Mouse (Mus musculus): ENCODE data around the gene Plaa. TPM values are rescaled to one million over a fixed set of nuclear protein-coding genes. Genes with fewer than 3 reads are reported as not detected.

Gene Plaa
- 10 to 100 TPM; 54.0 to 58.4 TPM for total RNA-seq (2023)

GRCm38 (mm10) chr4:94603031-94603629 lies at the start of gene Plaa:
Plaa (minus strand) TSS chr4:94603244.

DNA sequence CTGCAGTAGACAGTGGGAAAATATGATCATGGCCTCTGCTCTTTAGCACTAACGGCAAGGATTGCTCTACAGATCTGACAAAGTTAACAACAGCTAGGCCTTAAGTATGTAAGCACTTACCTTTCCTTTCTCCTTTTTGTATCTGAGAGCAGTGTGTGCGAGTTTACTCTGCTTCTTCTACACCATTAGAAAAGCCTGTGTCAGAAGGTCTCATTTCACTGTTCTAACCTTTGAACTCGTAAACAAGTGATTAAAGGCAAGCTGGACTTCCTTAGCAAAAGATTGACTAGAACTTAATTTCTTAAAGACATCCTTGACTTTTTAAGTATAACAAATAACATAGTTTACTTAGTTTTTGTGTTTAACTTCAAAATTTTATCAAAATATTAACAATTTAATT lies 46.9 kb upstream of the Plaa start, which contains the start of gene Lrrc19:
TSS of gene Lrrc19 (minus strand) at position 225 of the 400 bp plus-strand sequence.

GRCm38 (mm10) chr4:94613972-94614626 lies 11.1 kb upstream of the Plaa start, which contains the start of gene Ift74:
Ift74 (plus strand) TSS chr4:94614491.

DNA sequence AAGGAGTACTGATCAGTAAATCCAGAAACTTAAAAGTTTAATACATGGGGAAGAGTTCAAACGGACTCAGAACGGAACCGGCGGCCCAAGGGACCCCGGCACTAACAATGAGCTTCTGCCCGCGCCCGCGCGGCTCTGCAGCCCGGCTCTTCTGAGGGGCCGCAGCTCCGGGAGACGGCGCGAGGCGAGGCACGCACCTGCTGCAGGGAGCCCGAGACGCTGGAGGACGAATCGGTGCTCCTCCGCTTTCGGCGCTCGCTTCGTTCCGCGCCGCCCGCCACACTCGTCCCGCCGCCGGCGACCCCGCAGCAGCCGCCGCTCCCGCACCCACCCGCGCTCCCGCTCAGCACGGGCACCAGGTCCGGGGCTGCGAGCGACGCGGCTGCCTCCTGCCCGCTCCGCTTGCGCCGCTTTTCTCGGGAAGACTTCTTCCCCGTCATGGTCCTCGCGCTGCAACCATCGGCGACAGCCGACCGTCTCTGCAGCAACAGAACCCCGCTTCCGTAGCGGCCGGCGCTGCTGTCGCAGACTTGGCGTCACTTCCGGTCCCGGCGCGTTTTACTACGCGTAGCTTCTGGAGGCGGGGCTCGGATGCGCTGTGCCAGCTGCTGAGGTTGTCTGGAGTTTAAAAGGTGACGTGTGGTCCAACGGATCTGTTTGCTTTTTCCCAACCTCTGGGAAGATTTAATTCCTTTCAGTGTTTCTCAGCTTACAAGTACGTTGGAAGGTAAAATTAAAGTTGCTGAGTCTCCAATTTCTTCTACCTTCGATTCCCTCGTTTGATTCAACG lies 46.6 kb downstream of the Plaa start, which contains the start of the genes Gm10306 and Caap1:
TSS of gene Gm10306 (plus strand) at position 282 of the 790 bp plus-strand sequence.
TSS of gene Caap1 (minus strand) at position 532 of the 790 bp plus-strand sequence.

Other genes with a start within 250 kb of the Plaa start
- not detected for gene Gm10306, start 46.7 kb downstream of the Plaa start, total RNA-seq (2023)
- gene Caap1, start 46.4 kb downstream of the Plaa start, total RNA-seq (2023), result 10 to 100 TPM; 10.6 to 13.2 TPM
- gene Ift74, start 11.2 kb upstream of the Plaa start, total RNA-seq (2023), result 1 to 10 TPM; 3.3 to 3.5 TPM
- gene Lrrc19, start 46.9 kb upstream of the Plaa start, total RNA-seq (2023), result not detected
- gene Tek, start 136.0 kb upstream of the Plaa start, total RNA-seq (2023), result under 1 TPM in 1 of 2 experiments, not detected in 1; 0.29 TPM

All from T-cell, adult 66 days (primary cell).